Mouse (Mus musculus) lung, adult 2 months (tissue): Measurements from ENCODE around the gene Ecel1. TPM values are rescaled to one million over a fixed set of nuclear protein-coding genes. Genes with fewer than 3 reads are reported as not detected.

Experiments used
- DNase-seq: peaks from one replicate; pipeline ENCODE4 v3.0.0; 2022
- H3K4me1 ChIP-seq: fragments of 200-500 bp; 2 replicates; pipeline ENCODE4 v1.6.1; 2011; ENCODE audit warnings: low read length; ENCODE audit not compliant: control insufficient read depth, insufficient read depth
- H3K4me3 ChIP-seq: fragments of 200-500 bp; replicated peaks from 2 replicates; pipeline ENCODE3; 2011; ENCODE audit warnings: low read depth, mild to moderate bottlenecking, control low read depth, low read length; ENCODE audit errors: extremely low read depth
- CTCF ChIP-seq: fragments of 200-500 bp; IDR thresholded peaks from 2 replicates; pipeline ENCODE4 v1.5.1; 2011; ENCODE audit warnings: mild to moderate bottlenecking, low read length, control low read depth; ENCODE audit not compliant: insufficient read depth
- POLR2A ChIP-seq: fragments of 200-500 bp; IDR thresholded peaks from 2 replicates; pipeline ENCODE4 v1.6.1; 2011; ENCODE audit warnings: low read depth, mild to moderate bottlenecking, control low read depth, low read length, borderline replicate concordance; ENCODE audit errors: extremely low read depth
- WGBS: fragments of 180-500 bp; shearing (Covaris S2); methylation state at CpG from one replicate; pipeline ENCODE4 v1.1.7; 2018; 5-methylcytosine and 5-hydroxymethylcytosine counted together
- polyA plus RNA-seq: library from polyadenylated mRNA; depleted of rRNA; stranded (reverse); fragments of >200 nt; gene quantifications from 2 replicates; pipeline ENCODE4 v1.2.3, GENCODE M21; 2012

Ecel1 gene
- polyA plus RNA-seq, 1 experiment, result not detected

GRCm38 (mm10) chr1:87174006-87174955, 18.0 kb upstream of the Ecel1 start:
- Histone ChIP-seq H3K4me3 (no peak overlapping the region), H3K4me1 (no peaks in the 10 kb centered on the region)
- TF ChIP-seq CTCF, result peak; percentile 64
- TF ChIP-seq POLR2A, result no peak
- DNase-seq, result peak; percentile 49
- 26% methylated on average over 28 of the region's 28 CpGs for WGBS

DNA sequence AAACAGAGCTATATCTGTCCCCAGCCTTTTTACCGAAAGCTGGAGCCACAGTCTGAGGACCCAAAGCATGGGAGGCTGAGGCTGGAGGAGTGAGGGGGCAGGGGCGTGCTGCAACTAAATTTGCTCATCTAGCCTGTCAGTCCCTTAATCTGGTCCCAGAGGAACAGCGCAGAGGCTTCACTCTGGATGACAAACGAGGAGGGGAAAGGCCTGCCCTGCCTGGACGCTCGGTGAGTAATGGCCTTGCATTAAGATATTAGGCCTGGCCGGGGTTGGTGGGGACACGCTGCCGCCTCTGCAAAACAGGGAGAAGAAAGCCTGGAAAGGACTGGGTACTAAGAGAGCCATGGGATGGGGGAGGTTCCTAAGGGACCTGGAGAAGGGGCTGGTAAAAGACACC, 16.0 kb upstream of the Ecel1 start:
- Histone ChIP-seq H3K4me3 (no peak overlapping the region), H3K4me1 (no peaks in the 10 kb centered on the region)
- 48% methylated on average over 9 of the region's 9 CpGs for WGBS
- TF ChIP-seq POLR2A, result no peak
- no peak for TF ChIP-seq CTCF
- DNase-seq, result no peak

- TF ChIP-seq CTCF, result no peak
- H3K4me3 ChIP-seq, result no peak overlapping the region
- no peak for DNase-seq
- WGBS, result 76% methylated on average over 1 of the region's 1 CpGs
- no peaks in the 10 kb centered on the region for H3K4me1 ChIP-seq
These were observed 15.0 kb upstream of the Ecel1 start for GRCm38 (mm10) chr1:87171312-87171711.

GRCm38 (mm10) chr1:87170458-87170857, 14.1 kb upstream of the Ecel1 start:
- Histone ChIP-seq H3K4me1 (no peaks in the 10 kb centered on the region), H3K4me3 (no peak overlapping the region)
- TF ChIP-seq CTCF, result no peak
- no peak for DNase-seq
- 15% methylated on average over 19 of the region's 19 CpGs for WGBS

GRCm38 (mm10) chr1:87164796-87165184, 8.5 kb upstream of the Ecel1 start:
- DNase-seq, result no peak
- 51% methylated on average over 9 of the region's 9 CpGs for WGBS
- no peaks in the 10 kb centered on the region for H3K4me1 ChIP-seq
- no peak overlapping the region for H3K4me3 ChIP-seq
- no peak for TF ChIP-seq POLR2A
- no peak for TF ChIP-seq CTCF

DNA sequence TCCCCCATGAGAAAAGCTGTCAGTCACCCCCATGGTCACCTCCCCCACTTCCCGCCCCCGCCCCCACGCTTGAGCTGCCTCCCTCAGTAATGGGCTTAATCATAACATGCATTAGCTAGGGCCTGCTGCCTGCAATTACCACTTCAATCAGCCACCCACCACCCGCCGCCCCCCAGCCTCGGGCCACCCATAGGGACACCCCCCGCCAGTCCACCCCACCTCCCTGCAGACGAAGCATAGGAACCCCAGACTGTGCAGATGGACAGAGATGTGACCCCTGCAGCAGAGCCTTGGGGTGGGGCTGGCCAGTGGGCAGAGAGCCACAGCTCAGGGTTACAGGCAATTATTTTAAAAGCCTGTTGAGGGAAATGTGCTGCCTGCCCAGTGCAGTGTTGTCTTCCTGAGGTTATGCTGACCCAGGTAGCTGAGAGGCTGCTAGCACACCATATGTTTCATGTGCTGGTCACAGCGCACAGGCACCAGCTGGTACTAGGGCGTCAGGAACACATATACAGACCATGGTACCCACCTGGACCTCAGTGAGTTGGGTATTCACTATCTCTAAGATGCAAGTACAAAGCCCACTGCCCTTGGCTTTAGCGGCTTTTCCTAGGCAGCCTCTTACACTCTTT, 8.0 kb upstream of the Ecel1 start:
- no peak overlapping the region for H3K4me3 ChIP-seq
- DNase-seq, result no peak
- TF ChIP-seq CTCF, result no peak
- TF ChIP-seq POLR2A, result no peak
- no peaks in the 10 kb centered on the region for H3K4me1 ChIP-seq
- WGBS, result 33% methylated on average over 11 of the region's 11 CpGs

GRCm38 (mm10) chr1:87159396-87159795, 3.1 kb upstream of the Ecel1 start:
- 57% methylated on average over 3 of the region's 3 CpGs for WGBS
- TF ChIP-seq POLR2A (no peak), CTCF (no peak)
- DNase-seq, result no peak
- Histone ChIP-seq H3K4me1 (no peaks in the 10 kb centered on the region), H3K4me3 (no peak overlapping the region)

- no peak overlapping the region for H3K4me3 ChIP-seq
- WGBS, result 1% methylated on average over 50 of the region's 56 CpGs
- no peak for DNase-seq
These were observed 656 bp downstream of the Ecel1 start for GRCm38 (mm10) chr1:87155531-87156198.

GRCm38 (mm10) chr1:87154501-87155120, 1.7 kb downstream of the Ecel1 start:
- H3K4me3 ChIP-seq, result no peak overlapping the region
- TF ChIP-seq POLR2A (no peak), CTCF (no peak)
- WGBS, result 3% methylated on average over 58 of the region's 58 CpGs
- DNase-seq, result no peak
- H3K4me1 ChIP-seq, result no peaks in the 10 kb centered on the region

More at GRCm38 (mm10) chr1:87155531-87156198, 656 bp downstream of the Ecel1 start:
- no peaks in the 10 kb centered on the region for H3K4me1 ChIP-seq
- TF ChIP-seq CTCF (no peak), POLR2A (no peak)

- no peak for DNase-seq
- Histone ChIP-seq H3K4me3 (no peak overlapping the region), H3K4me1 (no peaks in the 10 kb centered on the region)
- 2% methylated on average over 69 of the region's 72 CpGs for WGBS
- TF ChIP-seq CTCF (no peak), POLR2A (no peak)
These were observed 2.4 kb downstream of the Ecel1 start for GRCm38 (mm10) chr1:87153776-87154500.
